Mouse (Mus musculus) hindbrain, embryonic 13.5 days (tissue): ENCODE measurements around the gene Mrtfb. TPM values are rescaled to one million over a fixed set of nuclear protein-coding genes. Genes with fewer than 3 reads are reported as not detected.
A peak's percentile ranks its signal among the peaks of the same experiment; 100 is the strongest.
"Not testable (repeated sequence)": the region's sequence is repeated elsewhere in the genome, so short reads cannot be mapped to it uniquely, and the experiment has no call there.

Experiments used
- ATAC-seq: fragments of 200-750 bp; cut with Nextera tagmentation; 2 replicates; pipeline ENCODE4 v1.8.0; 2017; ENCODE audit warnings: moderate TSS enrichment; ENCODE audit not compliant: low FRiP score
- H3K27ac ChIP-seq: fragments of 300-500 bp; sonication (generic); 2 replicates; pipeline ENCODE4 v1.5.1; 2015; ENCODE audit warnings: inconsistent platforms, mild to moderate bottlenecking, moderate library complexity
- H3K27me3 ChIP-seq: fragments of 300-500 bp; sonication (generic); 2 replicates; pipeline ENCODE4 v1.6.1; 2015; ENCODE audit warnings: mild to moderate bottlenecking, inconsistent platforms
- H3K36me3 ChIP-seq: fragments of 300-500 bp; sonication (generic); 2 replicates; pipeline ENCODE4 v1.6.1; 2015; ENCODE audit warnings: mild to moderate bottlenecking, inconsistent platforms
- H3K4me1 ChIP-seq: fragments of 300-500 bp; sonication (generic); replicated peaks from 2 replicates; pipeline ENCODE4 v1.6.1; 2015; ENCODE audit warnings: inconsistent platforms
- H3K4me2 ChIP-seq: fragments of 300-500 bp; sonication (generic); 2 replicates; pipeline ENCODE4 v1.6.1; 2015; ENCODE audit warnings: inconsistent platforms, mild to moderate bottlenecking, moderate library complexity
- H3K4me3 ChIP-seq: fragments of 300-500 bp; sonication (generic); 2 replicates; pipeline ENCODE4 v1.5.1; 2015; ENCODE audit warnings: mild to moderate bottlenecking, inconsistent platforms
- H3K9ac ChIP-seq: fragments of 300-500 bp; sonication (generic); 2 replicates; pipeline ENCODE4 v1.6.1; 2015; ENCODE audit warnings: mild to moderate bottlenecking, inconsistent platforms
- H3K9me3 ChIP-seq: fragments of 300-500 bp; sonication (generic); 2 replicates; pipeline ENCODE4 v1.6.1; 2016; ENCODE audit warnings: inconsistent platforms
- WGBS: fragments of 180-500 bp; shearing (Covaris S2); methylation state at CpG from one replicate; pipeline ENCODE4 v1.1.7; 2015; 5-methylcytosine and 5-hydroxymethylcytosine counted together
- polyA plus RNA-seq: library from polyadenylated mRNA; unstranded; fragments of >200 nt; fragmentation: Nextera tagmentation; extraction: Ambion mirVana; gene quantifications from 2 replicates; pipeline ENCODE4 v1.2.1, GENCODE M21; 2015

Mrtfb gene
- polyA plus RNA-seq, 1 experiment from 2014 or later, result 10.7 TPM

DNA sequence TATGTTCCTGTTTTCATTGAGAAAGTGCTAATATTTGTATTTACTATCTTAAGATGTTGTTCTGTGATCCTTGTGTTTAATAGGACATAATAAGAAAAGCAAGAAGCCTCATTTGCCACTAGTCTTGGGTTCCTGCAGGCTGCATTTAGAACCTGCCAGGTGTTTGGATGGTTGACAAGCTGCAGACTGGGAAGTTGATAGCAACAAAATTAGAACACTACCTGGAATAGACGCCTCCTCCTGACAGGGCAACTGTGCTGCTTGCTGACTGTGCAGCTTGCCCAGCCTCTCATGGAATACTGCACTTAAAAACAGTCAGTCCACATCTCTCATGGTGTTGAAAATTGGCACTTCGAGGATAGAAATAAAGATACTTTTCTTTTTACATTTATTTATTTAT lies 76.3 kb downstream of the Mrtfb start:
- Histone ChIP-seq H3K9me3 (no peaks in the 10 kb centered on the region), H3K4me3 (no peak overlapping the region), H3K4me2 (no peak overlapping the region), H3K9ac (no peak overlapping the region), H3K27ac (0 out of 2 replicates have a peak overlapping the region, but pooled peaks have one; percentile 66), H3K4me1 (peaks cover 11% of the 10 kb centered on the region), H3K36me3 (0 out of 2 replicates have a peak, but pooled peaks cover under 1% of the 10 kb centered on the region), H3K27me3 (no peaks in the 10 kb centered on the region)
- ATAC-seq, result no peak
- WGBS, result 99% methylated on average over 2 of the region's 2 CpGs

GRCm38 (mm10) chr16:13333781-13334341 lies 77.6 kb downstream of the Mrtfb start:
- no peaks in the 10 kb centered on the region for H3K9me3 ChIP-seq
- H3K27ac ChIP-seq, result no peak overlapping the region
- ATAC-seq, result no peak
- no peaks in the 10 kb centered on the region for H3K36me3 ChIP-seq
- H3K4me2 ChIP-seq, result no peak overlapping the region
- WGBS, result 91% methylated on average over 5 of the region's 5 CpGs
- peaks cover 11% of the 10 kb centered on the region for H3K4me1 ChIP-seq
- no peak overlapping the region for H3K4me3 ChIP-seq
- H3K9ac ChIP-seq, result no peak overlapping the region
- no peaks in the 10 kb centered on the region for H3K27me3 ChIP-seq

DNA sequence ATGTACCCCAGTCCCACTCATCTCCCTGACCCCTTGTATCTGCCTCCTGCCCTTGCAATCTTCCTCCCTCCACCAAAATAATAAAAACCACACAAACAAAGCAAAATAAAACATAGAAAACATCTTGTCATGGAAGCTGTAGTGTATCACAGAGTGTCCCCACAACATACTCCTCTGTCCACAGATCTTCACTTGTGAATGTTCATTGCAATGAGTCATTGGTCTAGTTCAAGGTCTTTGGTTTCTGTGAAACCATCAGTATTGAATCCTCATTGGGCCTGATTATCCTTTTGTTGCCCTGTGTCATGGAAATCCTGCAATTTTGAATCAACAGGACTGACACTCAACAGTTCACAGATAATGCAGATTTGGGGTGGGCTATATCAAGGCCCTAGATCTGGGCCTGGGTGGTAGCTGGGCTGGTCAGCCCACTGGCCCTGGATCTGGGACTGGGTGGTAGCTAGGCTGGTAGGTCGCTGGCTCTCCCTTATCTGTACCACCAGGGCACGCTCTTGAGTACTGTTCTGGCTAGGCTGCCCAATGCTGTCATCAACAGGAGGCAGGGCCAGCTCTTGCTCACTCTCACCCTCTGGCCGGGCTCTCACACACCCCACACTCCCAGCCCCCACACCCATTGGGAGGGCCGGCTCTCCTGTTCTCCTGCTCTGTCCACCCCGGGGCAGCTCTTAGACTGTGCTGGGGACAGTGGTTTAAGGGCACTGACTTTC lies 80.4 kb downstream of the Mrtfb start:
- Histone ChIP-seq H3K4me3 (no peak overlapping the region), H3K27ac (no peak overlapping the region), H3K9me3 (no peaks in the 10 kb centered on the region), H3K4me2 (no peak overlapping the region), H3K9ac (no peak overlapping the region), H3K4me1 (no peaks in the 10 kb centered on the region; the same call in 1 of the 2 replicates), H3K36me3 (no peaks in the 10 kb centered on the region), H3K27me3 (no peaks in the 10 kb centered on the region)
- WGBS, result 74% methylated on average over 5 of the region's 5 CpGs
- no peak for ATAC-seq

DNA sequence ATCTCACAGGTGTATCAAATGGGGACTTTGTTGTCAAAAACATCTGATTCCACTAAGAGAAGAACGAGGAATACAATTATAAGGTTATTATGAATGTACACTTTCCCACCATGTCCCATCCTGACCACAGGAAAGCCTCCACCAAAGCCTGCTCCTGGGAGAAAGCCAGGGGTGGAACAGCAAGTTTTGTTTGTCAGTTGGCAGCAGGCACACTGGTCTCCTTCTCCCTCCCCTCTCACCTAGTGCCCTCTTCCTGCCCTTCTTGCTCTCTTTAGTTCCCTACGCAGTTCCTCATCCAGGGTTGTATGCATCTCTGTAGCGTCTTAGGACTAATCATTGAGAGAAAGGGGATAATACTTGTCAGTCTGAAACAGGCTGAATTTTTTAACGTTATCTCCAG lies 81.8 kb downstream of the Mrtfb start:
- Histone ChIP-seq H3K4me2 (no peak overlapping the region), H3K27ac (no peak overlapping the region), H3K36me3 (no peaks in the 10 kb centered on the region), H3K4me1 (no peaks in the 10 kb centered on the region), H3K27me3 (no peaks in the 10 kb centered on the region), H3K9ac (no peak overlapping the region), H3K4me3 (no peak overlapping the region), H3K9me3 (no peaks in the 10 kb centered on the region)
- 79% methylated on average over 4 of the region's 4 CpGs for WGBS
- no peak for ATAC-seq

DNA sequence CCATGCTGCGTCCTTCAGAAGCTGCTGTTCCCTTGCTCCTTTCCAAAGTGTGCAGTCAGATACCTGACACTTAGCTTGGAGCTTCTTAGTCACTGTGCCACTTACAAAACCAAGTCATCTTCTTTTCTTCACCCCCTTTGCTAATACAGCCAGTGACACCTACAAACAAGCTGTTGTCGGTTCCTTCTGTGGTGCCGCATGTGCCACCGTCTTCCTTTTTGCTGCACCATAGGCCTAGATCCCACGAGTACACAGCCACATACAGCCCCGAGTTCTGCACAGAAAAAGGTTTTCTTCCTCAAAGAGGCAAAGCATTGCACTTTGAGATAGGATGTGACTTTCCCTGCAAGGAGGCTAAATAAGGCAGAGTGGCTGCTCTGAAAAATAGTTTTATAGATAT lies 83.2 kb downstream of the Mrtfb start:
- H3K9ac ChIP-seq, result no peak overlapping the region
- no peaks in the 10 kb centered on the region for H3K27me3 ChIP-seq
- WGBS, result 85% methylated on average over 6 of the region's 6 CpGs
- no peaks in the 10 kb centered on the region for H3K4me1 ChIP-seq
- no peak overlapping the region for H3K4me3 ChIP-seq
- no peak overlapping the region for H3K4me2 ChIP-seq
- H3K36me3 ChIP-seq, result no peaks in the 10 kb centered on the region
- no peak for ATAC-seq
- no peaks in the 10 kb centered on the region for H3K9me3 ChIP-seq
- no peak overlapping the region for H3K27ac ChIP-seq

DNA sequence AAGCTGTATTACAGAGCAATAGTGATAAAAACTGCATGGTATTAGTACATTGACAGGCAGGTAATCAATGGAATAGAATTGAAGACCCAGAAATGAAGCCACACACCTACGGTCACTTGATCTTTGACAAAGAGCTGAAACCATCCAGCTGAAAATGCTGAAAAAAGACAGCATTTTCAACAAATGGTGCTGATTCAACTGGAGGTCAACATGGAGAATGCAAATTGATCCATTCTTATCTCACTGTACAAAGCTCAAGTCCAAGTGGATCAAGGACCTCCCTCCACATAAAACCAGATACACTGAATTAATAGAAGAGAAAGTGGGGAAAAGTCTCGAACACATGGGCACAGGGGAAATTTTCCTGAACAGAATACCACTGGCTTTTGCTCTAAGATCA lies 89.5 kb downstream of the Mrtfb start:
- 90% methylated on average over 2 of the region's 2 CpGs for WGBS
- H3K36me3 ChIP-seq, H3K4me2 ChIP-seq, H3K9me3 ChIP-seq, H3K4me1 ChIP-seq, H3K4me3 ChIP-seq, H3K27me3 ChIP-seq, H3K27ac ChIP-seq, H3K9ac ChIP-seq, ATAC-seq: not testable (repeated sequence)

DNA sequence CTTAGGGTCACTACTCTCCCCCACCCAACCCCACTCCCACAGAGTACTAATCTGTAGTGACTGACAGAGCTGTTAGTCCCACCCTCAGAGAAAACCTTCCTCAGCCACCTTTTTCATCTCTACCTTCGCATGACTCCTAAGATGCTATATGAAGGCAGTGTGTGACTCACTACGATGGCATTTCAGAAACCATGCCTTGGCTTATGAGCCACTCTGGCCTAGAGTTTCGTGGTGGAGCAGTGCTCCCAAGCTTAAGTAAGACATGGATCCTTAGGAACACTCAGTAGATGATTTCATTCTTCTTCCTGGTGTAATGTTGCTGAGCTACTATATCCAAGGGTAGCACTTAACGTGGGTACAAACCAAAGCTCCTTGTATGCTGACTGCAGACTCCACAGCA lies 94.4 kb downstream of the Mrtfb start:
- H3K27ac ChIP-seq, result no peak overlapping the region
- H3K36me3 ChIP-seq, result no peaks in the 10 kb centered on the region
- H3K4me2 ChIP-seq, result no peak overlapping the region
- H3K9ac ChIP-seq, result no peak overlapping the region
- no peak overlapping the region for H3K4me3 ChIP-seq
- WGBS, result 89% methylated on average over 4 of the region's 4 CpGs
- peaks cover 11% of the 10 kb centered on the region for H3K4me1 ChIP-seq
- no peaks in the 10 kb centered on the region for H3K27me3 ChIP-seq
- no peaks in the 10 kb centered on the region for H3K9me3 ChIP-seq
- no peak for ATAC-seq

DNA sequence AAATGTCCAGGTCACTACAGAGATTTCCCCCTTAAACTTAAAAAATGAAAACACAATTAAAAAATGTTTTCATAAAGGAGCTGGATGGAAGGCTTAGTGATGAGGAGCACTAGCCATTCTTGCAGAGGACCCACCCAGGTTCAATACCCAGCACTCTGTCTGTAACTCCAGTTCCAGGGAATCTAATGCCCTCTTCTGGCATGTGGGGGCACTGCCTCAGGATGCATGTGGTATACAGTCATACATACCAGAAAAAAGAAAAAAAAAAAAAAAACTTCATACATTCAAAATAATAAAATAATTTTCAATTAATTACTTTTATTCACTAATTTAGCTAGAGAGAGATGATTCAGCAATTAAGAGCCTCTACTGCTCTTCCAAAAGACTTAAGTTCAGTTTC lies 95.0 kb downstream of the Mrtfb start:
- Histone ChIP-seq H3K36me3 (no peaks in the 10 kb centered on the region), H3K4me3 (no peak overlapping the region), H3K27ac (no peak overlapping the region), H3K9ac (no peak overlapping the region), H3K9me3 (no peaks in the 10 kb centered on the region), H3K27me3 (no peaks in the 10 kb centered on the region), H3K4me2 (no peak overlapping the region), H3K4me1 (peaks cover 11% of the 10 kb centered on the region)
- ATAC-seq, result no peak

DNA sequence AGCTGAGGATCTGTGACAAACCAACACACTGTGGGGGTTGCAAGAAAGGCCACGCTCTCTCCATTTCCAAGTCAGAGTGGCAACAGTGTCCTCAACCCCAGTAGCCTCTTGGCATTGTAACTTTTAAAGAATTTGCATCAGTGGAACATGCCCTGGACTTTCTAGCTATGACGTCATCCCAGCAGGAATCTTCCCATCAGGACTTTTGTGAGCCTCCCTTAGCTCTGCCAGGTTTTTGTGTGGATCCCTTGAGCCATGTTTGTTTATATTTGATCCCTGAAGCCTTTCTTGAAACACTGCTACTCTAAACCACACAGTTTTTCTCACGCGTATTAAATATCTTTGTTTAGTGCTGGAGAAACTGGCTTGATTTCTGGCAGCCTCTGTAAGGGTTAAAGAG lies 97.6 kb downstream of the Mrtfb start:
- Histone ChIP-seq H3K9me3 (no peaks in the 10 kb centered on the region), H3K27me3 (no peaks in the 10 kb centered on the region), H3K4me2 (no peak overlapping the region), H3K36me3 (no peaks in the 10 kb centered on the region), H3K4me3 (no peak overlapping the region), H3K4me1 (peaks cover 29% of the 10 kb centered on the region), H3K9ac (no peak overlapping the region), H3K27ac (no peak overlapping the region)
- ATAC-seq, result no peak
- 58% methylated on average over 4 of the region's 4 CpGs for WGBS

DNA sequence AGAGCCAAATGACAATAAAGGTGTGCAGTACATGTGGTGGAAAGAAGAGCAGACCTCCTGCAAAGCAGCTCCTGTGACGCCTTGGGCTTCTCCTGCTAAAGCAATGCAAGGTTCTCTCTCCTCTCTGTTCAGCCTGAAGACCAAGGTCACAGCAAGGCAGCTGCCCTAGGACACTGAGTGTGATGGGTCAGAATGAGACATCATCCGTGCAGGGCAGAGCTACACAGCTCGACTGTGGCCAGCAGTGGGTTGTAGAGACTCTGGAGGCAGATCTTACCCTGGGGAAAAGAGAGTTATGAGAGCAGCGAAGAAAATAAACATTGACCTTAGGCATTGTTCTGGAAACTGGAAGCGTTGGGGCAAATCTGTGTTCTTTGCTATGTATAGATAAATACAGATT lies 98.2 kb downstream of the Mrtfb start:
- 67% methylated on average over 5 of the region's 5 CpGs for WGBS
- Histone ChIP-seq H3K27me3 (no peaks in the 10 kb centered on the region), H3K27ac (no peak overlapping the region), H3K9ac (no peak overlapping the region), H3K4me3 (no peak overlapping the region), H3K36me3 (no peaks in the 10 kb centered on the region), H3K4me2 (no peak overlapping the region), H3K4me1 (peaks cover 34% of the 10 kb centered on the region), H3K9me3 (no peaks in the 10 kb centered on the region)
- no peak for ATAC-seq

DNA sequence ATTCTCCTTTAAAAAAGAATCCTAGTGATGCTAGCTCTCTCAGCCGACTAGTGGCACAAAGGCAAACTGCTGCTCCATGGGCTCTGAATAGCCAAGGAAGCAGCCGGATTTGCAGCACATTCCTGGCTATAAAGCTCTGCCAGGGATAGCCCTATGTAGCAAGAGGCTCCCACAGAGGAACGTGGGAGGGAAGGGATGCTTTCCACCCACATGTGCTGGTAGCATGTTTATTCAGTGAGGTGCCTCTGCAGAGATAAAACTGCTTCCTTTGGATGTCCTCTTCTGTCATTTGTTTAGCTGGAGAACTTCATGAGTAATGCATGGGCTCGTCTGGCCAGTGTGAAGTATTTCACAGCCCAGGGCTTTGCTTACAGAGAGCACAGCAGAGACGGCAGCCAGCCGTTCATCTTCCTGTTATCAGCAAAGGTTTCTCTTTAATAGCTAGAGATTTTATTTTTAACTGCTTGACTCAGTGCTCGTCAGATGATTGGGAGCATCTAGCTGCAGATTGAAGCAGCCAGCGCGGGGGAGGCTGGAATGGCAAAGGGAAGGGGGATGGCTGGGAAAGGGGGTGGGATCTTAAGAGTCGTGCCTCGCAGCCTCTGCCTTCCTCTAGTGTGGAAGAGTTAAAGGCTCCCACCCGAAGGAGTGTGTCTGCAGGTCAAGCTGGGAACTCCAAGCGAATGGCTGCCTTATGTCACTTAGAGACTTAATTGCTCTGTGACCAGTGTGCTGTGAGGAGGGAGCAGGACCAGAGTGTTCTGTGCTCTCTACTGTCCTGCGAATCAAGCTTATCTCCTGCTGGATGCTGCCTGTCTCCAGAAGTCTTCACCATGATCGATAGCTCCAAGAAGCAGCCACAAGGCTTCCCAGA lies 101.8 kb downstream of the Mrtfb start:
- peak overlapping the region; percentile 33 for H3K4me3 ChIP-seq
- H3K9me3 ChIP-seq, result no peaks in the 10 kb centered on the region
- no peaks in the 10 kb centered on the region for H3K36me3 ChIP-seq
- H3K4me1 ChIP-seq, result peaks cover 40% of the 10 kb centered on the region
- H3K27me3 ChIP-seq, result no peaks in the 10 kb centered on the region
- ATAC-seq, result peak; percentile 83
- H3K27ac ChIP-seq, result peak overlapping the region; percentile 86
- peak overlapping the region; percentile 58 for H3K4me2 ChIP-seq
- H3K9ac ChIP-seq, result peak overlapping the region; percentile 65
- 17% methylated on average over 15 of the region's 15 CpGs for WGBS

DNA sequence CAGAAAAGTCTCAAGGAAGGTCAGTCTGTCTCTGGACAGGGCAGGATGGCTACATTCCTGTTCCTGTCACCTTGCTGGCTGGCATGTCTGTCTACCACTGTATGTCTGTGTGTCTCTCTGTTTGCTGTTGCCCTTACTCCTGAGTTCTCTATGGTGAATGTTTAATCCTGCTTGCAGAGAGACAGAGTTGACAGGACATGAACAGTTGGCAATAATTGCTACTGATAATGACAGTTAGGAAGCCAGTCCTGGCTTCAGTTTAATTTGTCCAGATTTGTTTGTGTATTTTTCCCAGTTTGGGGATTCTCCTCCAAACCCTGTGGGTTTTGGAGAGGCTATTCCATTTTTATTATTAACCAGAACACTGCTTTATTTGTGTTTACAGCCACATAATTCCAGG lies 102.5 kb downstream of the Mrtfb start:
- Histone ChIP-seq H3K4me2 (peak overlapping the region; percentile 58), H3K27ac (peak overlapping the region; percentile 86), H3K4me3 (peak overlapping the region; percentile 33), H3K27me3 (no peaks in the 10 kb centered on the region), H3K4me1 (peaks cover 37% of the 10 kb centered on the region), H3K36me3 (no peaks in the 10 kb centered on the region), H3K9me3 (no peaks in the 10 kb centered on the region), H3K9ac (peak overlapping the region; percentile 65)
- ATAC-seq, result no peak
